Mouse (Mus musculus) heart, adult 9 months (tissue): Measurements from ENCODE around the gene Ifna5.
A peak's percentile ranks its signal among the peaks of the same experiment; 100 is the strongest.

Experiments
- DNase-seq, 2 experiments: peaks; one replicate each; pipeline ENCODE4 v3.0.0; 2022; ENCODE audit warnings: low spot score in 2 of 2

Gene Ifna5

DNA sequence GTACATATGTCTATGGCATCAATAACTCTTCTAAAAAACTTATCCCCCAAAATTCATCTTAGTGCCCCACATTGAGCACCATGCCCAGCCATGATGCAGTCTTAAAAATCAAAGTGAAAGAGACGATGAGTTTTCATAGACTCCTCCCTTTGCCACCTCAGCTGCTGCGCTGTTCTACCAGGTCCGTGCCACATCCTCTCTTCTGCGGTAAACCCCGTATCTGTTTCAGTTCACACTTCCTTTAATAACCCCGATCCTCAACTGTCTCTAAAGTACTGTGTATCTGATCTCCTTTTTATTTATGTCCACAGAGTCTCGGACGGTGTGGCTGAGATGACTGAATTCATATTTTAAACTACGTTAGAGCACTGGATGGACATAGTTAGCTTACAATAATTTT lies 29.3 kb downstream of the Ifna5 start:
- DNase-seq = peak in 1 of 2 experiments; percentile 16

DNA sequence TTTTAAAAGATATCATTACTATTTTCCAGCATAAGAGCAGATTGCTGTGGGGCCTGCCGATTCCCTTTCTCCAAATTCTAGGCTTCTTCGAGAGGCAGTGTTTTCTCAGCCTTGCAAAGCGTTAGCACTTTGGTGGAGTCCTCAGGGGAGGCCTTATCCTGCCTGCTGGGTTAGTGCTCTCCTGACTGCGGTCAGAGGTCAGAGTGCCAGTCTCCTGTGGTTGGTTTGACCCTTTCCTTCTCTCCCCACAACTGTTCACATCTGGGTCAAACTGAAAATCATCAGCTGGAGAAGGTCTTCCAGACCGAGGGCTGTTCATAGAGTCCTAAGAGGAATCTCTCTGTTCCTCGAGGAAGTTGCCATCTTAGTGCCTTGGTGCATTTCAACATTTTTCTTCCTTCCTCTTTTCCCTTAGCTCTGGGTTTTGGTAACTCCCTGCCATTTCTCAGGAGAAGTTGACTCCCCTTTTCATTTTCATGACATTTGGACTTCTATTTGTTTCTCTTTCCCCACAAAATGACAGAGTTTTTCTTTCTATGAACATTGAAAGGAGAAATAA lies 29.8 kb downstream of the Ifna5 start:
- no peak for DNase-seq

DNA sequence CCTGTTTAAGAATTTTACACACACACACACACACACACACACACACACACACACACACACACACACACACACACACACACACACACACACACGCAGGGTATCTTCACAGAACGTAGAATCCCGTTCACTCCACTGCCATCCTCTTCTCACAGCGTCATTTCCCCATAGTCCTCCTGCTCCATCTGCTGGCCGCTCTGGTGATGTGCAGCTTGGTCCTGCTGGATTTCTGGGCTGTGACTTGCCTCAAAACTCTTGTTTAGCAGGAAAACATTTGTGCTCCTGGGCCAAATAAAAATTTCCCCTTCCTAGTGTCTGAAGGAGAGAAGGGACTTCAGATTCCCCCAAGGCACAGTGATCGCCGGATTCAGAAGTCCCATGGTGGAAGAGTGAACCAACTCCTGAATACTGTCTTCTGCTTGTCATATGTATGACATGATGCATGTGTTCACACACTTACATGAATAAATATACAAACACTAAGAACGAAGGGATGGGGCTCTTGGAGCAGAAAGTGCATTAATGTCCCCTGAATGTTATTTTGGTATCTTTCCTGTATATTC lies 32.1 kb downstream of the Ifna5 start:
- DNase-seq = peak; percentile 33 to 65

DNA sequence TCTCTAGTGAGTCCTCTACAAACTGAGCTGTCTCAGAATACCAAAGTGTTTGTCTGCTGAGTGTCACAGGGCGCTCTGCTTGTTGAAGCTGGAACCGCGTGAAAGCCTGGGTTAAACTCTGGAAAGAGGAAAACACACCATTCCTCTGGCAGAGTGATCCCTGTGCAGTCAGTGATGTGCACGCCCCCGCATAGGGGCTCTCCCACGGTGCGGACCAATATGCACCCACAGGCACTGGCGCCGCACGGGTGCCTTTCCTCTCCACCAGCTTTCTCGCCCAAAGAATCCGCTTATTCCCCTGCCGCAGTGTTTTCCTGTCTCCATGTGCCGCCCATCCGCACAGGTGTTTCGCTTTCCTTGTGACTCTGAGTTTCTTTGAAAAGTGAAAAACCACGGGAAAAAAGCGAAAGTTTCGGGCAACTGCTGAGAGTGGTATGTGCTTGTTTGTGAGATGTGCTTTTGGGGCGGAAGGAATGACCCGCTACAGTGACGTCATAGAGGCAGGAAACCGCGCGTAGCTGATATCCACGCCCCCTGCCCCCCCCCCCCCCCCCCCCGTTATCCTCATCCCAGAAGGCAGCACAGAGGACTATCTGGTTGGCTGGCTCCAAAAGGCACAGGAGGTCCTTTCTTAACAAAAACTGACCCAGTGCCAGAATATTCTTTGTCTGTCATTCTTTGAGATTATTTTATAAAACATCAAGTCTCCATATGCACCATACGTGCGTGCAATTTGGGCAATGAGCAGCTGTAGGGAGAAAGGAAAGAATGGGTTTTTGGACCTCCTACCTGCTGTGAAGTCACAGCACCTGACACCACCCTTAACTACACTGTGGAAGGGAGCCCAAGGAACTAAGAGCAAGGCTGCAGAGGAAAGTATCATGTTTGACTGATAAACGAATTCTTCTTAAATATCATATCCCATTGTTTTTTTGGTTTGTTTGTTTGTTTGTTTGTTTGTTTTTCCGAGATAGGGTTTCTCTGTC lies 32.9 kb downstream of the Ifna5 start:
- peak; percentile 16 to 38 for DNase-seq

DNA sequence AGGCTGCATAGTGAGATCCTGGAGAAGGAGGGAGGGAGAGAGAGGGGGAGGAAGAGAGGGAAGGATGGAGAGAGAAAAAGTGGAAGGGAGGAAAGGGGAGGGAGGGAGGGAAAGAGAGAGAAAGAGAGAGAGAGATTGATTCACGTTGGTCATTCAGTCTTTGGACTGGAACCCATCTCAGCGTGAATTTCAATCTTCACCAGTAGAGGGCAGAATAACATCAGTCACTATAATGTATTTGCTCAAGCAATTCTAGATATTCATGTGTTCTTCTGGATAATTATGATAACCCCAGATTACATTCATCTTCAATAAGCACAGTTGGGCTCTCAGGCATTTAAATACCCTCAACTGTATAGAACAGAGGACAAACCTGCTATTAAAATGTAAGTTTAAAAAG lies 37.4 kb downstream of the Ifna5 start:
- DNase-seq = peak in 1 of 2 experiments; percentile 18

DNA sequence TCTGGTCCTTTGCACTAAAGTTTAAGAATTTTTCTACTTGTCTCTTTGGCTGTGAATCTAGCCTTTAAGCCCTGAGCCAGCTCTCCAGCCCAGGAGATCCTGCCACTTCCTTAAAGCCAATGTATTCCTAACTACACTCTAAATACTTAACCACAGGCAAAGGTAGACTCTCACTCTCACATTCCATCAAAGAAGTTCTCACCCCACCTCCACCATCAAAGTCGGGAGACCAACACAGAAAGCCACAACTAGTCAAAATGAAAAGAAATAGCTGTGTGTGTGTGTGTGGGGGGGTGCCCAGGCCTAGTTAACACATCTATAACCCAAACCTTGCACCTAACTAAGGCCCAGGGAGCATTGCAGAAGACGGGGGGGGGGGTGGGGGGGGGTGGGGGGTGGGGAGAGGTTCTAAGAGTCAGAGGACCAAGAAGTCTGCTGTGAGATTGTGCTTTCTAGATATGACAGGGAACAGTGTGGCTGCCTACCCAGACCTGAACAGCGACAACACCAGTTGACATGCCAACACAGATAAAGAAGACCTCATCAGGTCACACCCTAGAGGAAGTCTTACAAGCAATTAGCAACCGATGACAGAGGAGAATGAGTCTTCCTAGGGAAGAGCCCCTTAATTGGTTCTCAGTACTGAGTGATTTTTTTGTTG lies 40.2 kb downstream of the Ifna5 start:
- DNase-seq = no peak

DNA sequence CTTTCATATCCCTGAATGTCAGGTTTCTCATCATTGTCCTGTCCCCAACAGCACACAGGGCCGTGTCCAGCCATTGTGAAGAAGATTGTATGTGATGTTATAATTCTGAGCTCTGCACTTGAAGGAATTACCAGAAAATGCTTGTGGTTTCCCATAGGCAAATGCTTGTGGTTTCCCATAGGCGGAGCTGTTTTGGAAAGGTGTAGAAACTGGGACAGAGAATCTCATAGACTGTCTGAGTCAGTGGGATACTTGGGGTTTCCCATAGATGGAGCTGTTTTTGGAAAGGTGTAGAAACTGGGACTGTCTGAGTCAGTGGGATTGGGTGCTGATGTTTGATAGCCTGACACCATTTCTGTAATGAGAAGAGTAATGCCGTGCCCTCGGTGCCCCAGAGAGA lies 41.2 kb downstream of the Ifna5 start:
- DNase-seq = no peak

DNA sequence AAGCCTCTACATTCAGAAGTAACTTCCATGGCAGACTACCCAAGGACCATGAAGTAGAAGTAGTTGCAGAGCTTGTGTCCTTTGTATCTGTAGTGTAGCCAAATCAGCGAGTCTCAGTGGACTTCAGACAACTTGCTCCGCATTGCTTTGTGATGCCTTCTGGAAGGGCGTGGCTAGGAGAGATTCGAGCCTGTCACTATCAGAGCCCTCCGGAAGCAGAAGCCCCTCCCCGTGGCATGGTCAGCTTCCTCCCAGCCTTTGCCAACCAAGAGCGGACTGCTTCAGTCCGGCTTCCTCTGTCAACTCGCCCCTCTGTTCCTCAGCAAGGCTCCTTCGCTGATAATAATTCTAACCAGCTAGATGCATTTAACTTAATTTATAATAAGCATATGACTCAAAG lies 42.9 kb downstream of the Ifna5 start:
- DNase-seq = no peak

DNA sequence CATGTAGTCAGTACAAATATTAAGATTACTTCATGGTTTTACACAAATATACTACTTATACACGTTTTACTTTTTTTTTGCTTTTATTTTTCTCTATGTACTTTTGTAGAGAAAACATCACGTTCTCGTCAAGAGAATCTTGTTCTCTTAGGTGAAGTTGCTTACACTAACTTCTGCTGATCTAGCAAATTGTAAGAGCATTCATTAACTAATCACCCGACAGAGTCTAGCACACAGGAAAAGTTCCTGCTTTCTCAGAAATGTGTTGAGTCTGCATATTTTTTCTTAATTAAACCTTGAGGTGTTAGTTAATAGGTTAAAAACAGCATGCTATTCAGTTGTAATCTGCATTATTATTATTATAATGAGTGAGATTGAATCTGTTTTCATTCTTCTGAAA lies 43.4 kb downstream of the Ifna5 start:
- no peak for DNase-seq

DNA sequence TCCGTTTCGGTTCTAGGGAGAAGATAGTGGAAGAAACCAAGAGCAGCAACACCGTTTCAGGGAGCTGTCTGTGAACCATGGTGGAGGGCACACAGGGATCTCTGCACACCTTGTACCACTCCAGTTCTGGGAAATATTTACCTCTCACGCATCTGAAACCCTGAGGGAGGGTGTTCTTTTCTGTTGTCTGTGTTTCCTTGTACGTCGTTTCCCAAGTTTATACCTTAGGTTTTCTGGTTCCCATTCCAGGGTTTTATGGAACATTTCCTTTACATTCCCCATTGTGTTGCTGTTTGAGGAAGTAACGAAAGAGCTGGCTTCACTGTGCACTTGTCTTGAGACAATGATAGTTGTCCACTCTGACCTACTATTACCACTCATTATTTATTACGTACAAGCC lies 44.8 kb downstream of the Ifna5 start, which contains the start of gene Ifne:
Gene Ifne (minus strand): TSS at position 101 of the 400 bp plus-strand sequence.
- no peak for DNase-seq
